Mouse (Mus musculus) stomach, postnatal 0 days (tissue): Measurements from ENCODE around the gene Ergic1. TPM values are rescaled to one million over a fixed set of nuclear protein-coding genes. Genes with fewer than 3 reads are reported as not detected.

Experiments
- ATAC-seq: fragments of 200-750 bp; cut with Nextera tagmentation; 2 replicates; pipeline ENCODE4 v1.8.0; 2017; ENCODE audit not compliant: low FRiP score, low TSS enrichment
- DNase-seq: peaks from one replicate; pipeline ENCODE4 v3.0.0-alpha.2; 2016; ENCODE audit warnings: low spot score
- H3K27ac ChIP-seq: fragments of 300-500 bp; sonication (generic); replicated peaks from 2 replicates; pipeline ENCODE4 v1.5.1; 2014; ENCODE audit warnings: mild to moderate bottlenecking, control low read depth
- H3K27me3 ChIP-seq: fragments of 300-500 bp; sonication (generic); 2 replicates; pipeline ENCODE4 v1.6.1; 2014; ENCODE audit warnings: low read length; ENCODE audit not compliant: control insufficient read depth, insufficient read depth
- H3K36me3 ChIP-seq: fragments of 300-500 bp; sonication (generic); 2 replicates; pipeline ENCODE4 v1.6.1; 2014; ENCODE audit warnings: low read length, mixed read lengths; ENCODE audit not compliant: control insufficient read depth, insufficient read depth
- H3K4me1 ChIP-seq: fragments of 300-500 bp; sonication (generic); replicated peaks from 2 replicates; pipeline ENCODE4 v1.6.1; 2014; ENCODE audit warnings: antibody characterized with exemption; ENCODE audit not compliant: control insufficient read depth, insufficient read depth
- H3K4me2 ChIP-seq: fragments of 300-500 bp; sonication (generic); replicated peaks from 2 replicates; pipeline ENCODE4 v1.6.1; 2014; ENCODE audit warnings: low read depth, mild to moderate bottlenecking, control low read depth, moderate library complexity
- H3K4me3 ChIP-seq: fragments of 300-500 bp; sonication (generic); 2 replicates; pipeline ENCODE4 v1.5.1; 2014; ENCODE audit warnings: low read depth, low read length, control low read depth
- H3K9ac ChIP-seq: fragments of 300-500 bp; sonication (generic); 2 replicates; pipeline ENCODE4 v1.6.1; 2014; ENCODE audit warnings: mild to moderate bottlenecking, low read length, control low read depth, mixed read lengths
- H3K9me3 ChIP-seq: fragments of 300-500 bp; sonication (generic); 2 replicates; pipeline ENCODE4 v1.6.1; 2016; ENCODE audit warnings: low read length; ENCODE audit not compliant: control insufficient read depth
- CTCF ChIP-seq: IDR thresholded peaks from 2 replicates; pipeline ENCODE4 v1.5.1; 2016; ENCODE audit warnings: antibody characterized with exemption, low read depth, mild to moderate bottlenecking, moderate library complexity
- EP300 ChIP-seq: optimal IDR thresholded peaks from 2 replicates; pipeline ENCODE3; 2016; ENCODE audit warnings: antibody characterized with exemption
- WGBS: fragments of 180-500 bp; shearing (Covaris S2); extraction: QIAGEN DNeasy Blood & Tissue Kit; methylation state at CpG from one replicate; pipeline ENCODE4 v1.1.7; 2014; 5-methylcytosine and 5-hydroxymethylcytosine counted together
- polyA plus RNA-seq: library from polyadenylated mRNA; unstranded; fragments of >200 nt; fragmentation: Nextera tagmentation; extraction: Ambion mirVana; gene quantifications from 2 replicates; pipeline ENCODE4 v1.2.1, GENCODE M21; 2015

The Ergic1 gene
- polyA plus RNA-seq, 1 experiment from 2014 or later = 64.2 TPM

DNA sequence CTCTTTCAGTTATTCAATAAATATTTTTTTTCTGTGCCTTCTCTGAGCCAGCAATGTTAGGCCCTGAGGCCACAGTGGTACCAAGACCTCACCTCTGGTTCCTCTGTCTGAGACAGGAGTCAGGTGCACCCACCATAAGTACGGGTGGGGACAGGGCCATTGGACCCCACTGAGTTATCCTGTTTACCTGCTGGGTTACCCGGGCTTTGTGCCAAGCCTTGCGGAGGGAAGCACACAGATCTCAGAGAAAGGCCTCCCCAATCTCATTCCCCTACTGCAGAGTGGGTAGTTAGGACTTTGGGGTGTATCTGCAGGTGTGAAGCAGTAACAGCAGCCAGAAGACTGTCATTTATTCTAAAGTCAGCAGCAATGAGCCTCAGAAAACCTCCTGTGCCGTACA is 50.6 kb downstream of the Ergic1 start:
- ATAC-seq (no peak), DNase-seq (no peak)
- Histone ChIP-seq H3K27ac (peak overlapping the region; percentile 91), H3K9ac (0 out of 2 replicates have a peak overlapping the region, but pooled peaks have one; percentile 31), H3K4me1 (peaks cover 10% of the 10 kb centered on the region), H3K27me3 (no peaks in the 10 kb centered on the region), H3K36me3 (peaks cover 3% of the 10 kb centered on the region; the same call in 1 of the 2 replicates), H3K4me3 (no peak overlapping the region), H3K4me2 (no peak overlapping the region), H3K9me3 (no peaks in the 10 kb centered on the region)
- no peak for TF ChIP-seq EP300
- 49% methylated on average over 4 of the region's 4 CpGs for WGBS

DNA sequence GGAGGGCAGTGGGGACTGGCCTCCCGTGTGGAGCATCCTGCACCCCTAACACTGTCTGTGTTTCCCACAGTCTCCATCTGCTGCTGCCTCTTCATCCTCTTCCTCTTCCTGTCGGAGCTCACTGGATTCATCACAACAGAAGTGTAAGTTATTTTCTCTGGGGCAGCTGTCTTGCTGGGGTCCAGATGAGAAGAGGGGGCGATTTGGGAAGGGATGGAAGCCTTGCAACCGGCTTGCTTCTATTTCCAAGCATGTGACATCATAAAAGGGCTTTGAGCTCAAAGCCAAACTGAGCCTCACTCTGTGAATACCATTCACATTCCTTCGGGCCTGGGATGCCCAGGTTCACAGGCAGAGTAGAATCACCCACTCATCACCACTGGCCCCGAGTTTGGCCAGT is 53.0 kb downstream of the Ergic1 start:
- DNase-seq (no peak), ATAC-seq (no peak)
- H3K9ac ChIP-seq = no peak overlapping the region
- TF ChIP-seq EP300 (no peak), CTCF (no peak)
- H3K36me3 ChIP-seq = peaks cover 3% of the 10 kb centered on the region; the same call in 1 of the 2 replicates
- no peak overlapping the region for H3K4me2 ChIP-seq
- 72% methylated on average over 6 of the region's 6 CpGs for WGBS
- peaks cover 10% of the 10 kb centered on the region for H3K4me1 ChIP-seq
- H3K4me3 ChIP-seq = no peak overlapping the region
- H3K27ac ChIP-seq = no peak overlapping the region
- no peaks in the 10 kb centered on the region for H3K9me3 ChIP-seq
- H3K27me3 ChIP-seq = no peaks in the 10 kb centered on the region

- Histone ChIP-seq H3K4me1 (peaks cover 10% of the 10 kb centered on the region), H3K9me3 (no peaks in the 10 kb centered on the region), H3K36me3 (peaks cover 3% of the 10 kb centered on the region; the same call in 1 of the 2 replicates), H3K27ac (no peak overlapping the region), H3K4me2 (no peak overlapping the region), H3K4me3 (no peak overlapping the region), H3K27me3 (no peaks in the 10 kb centered on the region), H3K9ac (no peak overlapping the region)
- DNase-seq (no peak), ATAC-seq (no peak)
- TF ChIP-seq CTCF (no peak), EP300 (no peak)
- 71% methylated on average over 9 of the region's 9 CpGs for WGBS
These were observed 53.6 kb downstream of the Ergic1 start for GRCm38 (mm10) chr17:26614708-26615486.

- peak; percentile 97 for ATAC-seq
- Histone ChIP-seq H3K4me1 (no peaks in the 10 kb centered on the region; the same call in none of the 2 replicates), H3K9me3 (no peaks in the 10 kb centered on the region), H3K9ac (no peak overlapping the region), H3K27me3 (no peaks in the 10 kb centered on the region), H3K27ac (peak overlapping the region; percentile 77), H3K4me2 (no peak overlapping the region), H3K36me3 (peaks cover 3% of the 10 kb centered on the region; the same call in 1 of the 2 replicates), H3K4me3 (no peak overlapping the region)
- 58% methylated on average over 2 of the region's 2 CpGs for WGBS
- TF ChIP-seq CTCF (no peak), EP300 (peak; percentile 90)
- peak; percentile 78 for DNase-seq
These were observed 55.4 kb downstream of the Ergic1 start for GRCm38 (mm10) chr17:26616696-26617095.

GRCm38 (mm10) chr17:26618498-26618897 is 57.2 kb downstream of the Ergic1 start:
- no peak for TF ChIP-seq CTCF
- TF ChIP-seq EP300 = no peak
- WGBS = 74% methylated on average over 5 of the region's 5 CpGs
- no peaks in the 10 kb centered on the region for H3K27me3 ChIP-seq
- no peak overlapping the region for H3K4me3 ChIP-seq
- DNase-seq (no peak), ATAC-seq (no peak)
- no peak overlapping the region; the same call in 1 of the 2 replicates for H3K27ac ChIP-seq
- H3K36me3 ChIP-seq = peaks cover 3% of the 10 kb centered on the region; the same call in 1 of the 2 replicates
- H3K9ac ChIP-seq = no peak overlapping the region
- H3K9me3 ChIP-seq = no peaks in the 10 kb centered on the region
- H3K4me1 ChIP-seq = no peaks in the 10 kb centered on the region; the same call in 1 of the 2 replicates
- no peak overlapping the region for H3K4me2 ChIP-seq

- ATAC-seq (no peak), DNase-seq (no peak)
- Histone ChIP-seq H3K9me3 (no peaks in the 10 kb centered on the region), H3K36me3 (peaks cover 6% of the 10 kb centered on the region; the same call in 1 of the 2 replicates), H3K27ac (no peak overlapping the region), H3K4me3 (no peak overlapping the region), H3K4me2 (no peak overlapping the region), H3K4me1 (no peaks in the 10 kb centered on the region; the same call in 1 of the 2 replicates), H3K9ac (no peak overlapping the region), H3K27me3 (no peaks in the 10 kb centered on the region)
- WGBS = 88% methylated on average over 6 of the region's 6 CpGs
- TF ChIP-seq EP300 (no peak), CTCF (no peak)
These were observed 58.3 kb downstream of the Ergic1 start for GRCm38 (mm10) chr17:26619577-26619976.
